Mouse (Mus musculus) T-helper 2 cell (primary cell): ENCODE results near the gene C2cd6.

Experiments
- in situ Hi-C: fragments of 300-600 bp; cut with MboI, MseI; formaldehyde crosslinking; loops from one replicate; pipeline ENCODE4 v1.15.1; 2025; ENCODE audit warnings: high pct_unique_total_duplicates

The C2cd6 gene

DNA sequence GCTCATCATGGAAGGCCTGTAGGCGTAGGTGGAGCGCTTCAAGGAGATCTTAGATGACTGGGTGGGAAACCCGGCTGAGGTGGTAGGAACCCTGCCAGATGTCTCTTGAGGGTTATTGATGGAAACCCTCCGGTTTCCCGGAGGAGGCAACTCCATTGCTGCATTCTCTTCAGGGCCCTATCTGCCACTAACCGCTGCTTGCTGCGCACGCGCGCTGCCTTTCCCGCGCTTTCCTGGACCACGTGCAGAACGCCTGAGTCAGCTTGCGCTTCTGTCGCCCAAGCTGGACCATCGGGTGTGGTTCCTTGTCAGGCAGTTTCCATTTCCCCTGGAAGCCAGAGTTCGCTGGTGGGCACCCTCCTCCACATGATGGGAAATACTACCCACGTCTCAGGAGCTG is at the start of gene C2cd6:
TSS of gene C2cd6 (minus strand) at position 196 of the 400 bp plus-strand sequence.
- in situ Hi-C loops, result no loop called here

DNA sequence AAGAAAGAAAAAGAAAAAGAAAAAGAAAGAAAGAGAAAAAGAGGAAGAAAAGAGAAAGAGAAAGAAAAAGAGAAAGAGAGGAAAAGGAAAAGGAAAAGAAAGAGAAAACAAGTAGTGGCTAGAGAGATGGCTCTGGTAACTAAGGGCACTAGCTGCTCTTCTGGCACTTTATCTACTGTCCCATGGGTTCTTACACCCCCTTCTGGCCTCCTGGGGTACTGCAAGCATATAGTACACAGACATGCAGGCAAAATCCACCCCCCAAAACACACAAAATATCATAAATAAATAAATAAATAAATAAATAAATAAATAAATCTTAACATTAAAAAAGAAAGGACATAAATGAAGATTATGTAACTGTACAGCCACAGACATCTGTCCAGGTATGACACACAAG is 48.1 kb upstream of the C2cd6 start:
- in situ Hi-C loops, result loop anchor here (5.0 kb wide), 1 partner anchor 126 kb away; no protein-coding TSS in a partner anchor

DNA sequence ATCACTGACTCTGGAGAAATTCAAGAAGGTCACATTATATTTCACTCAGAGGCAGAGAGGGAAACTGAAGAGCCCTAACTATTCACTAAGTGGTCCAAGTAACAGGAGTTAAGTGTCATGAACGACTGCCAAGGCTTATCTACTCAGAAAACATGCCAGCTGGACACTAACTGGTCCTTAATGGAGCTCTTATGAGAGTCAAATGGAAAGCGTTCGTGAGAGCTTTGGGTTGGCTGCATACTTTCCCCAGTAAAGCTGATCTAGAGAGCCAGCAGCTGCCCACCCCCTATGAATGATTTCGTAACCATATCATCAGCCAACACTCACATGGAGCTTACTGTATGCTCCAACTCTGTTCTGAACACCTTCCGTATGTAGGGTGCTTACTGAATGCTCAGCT is 39.7 kb upstream of the C2cd6 start:
- in situ Hi-C loops, result no loop called here

DNA sequence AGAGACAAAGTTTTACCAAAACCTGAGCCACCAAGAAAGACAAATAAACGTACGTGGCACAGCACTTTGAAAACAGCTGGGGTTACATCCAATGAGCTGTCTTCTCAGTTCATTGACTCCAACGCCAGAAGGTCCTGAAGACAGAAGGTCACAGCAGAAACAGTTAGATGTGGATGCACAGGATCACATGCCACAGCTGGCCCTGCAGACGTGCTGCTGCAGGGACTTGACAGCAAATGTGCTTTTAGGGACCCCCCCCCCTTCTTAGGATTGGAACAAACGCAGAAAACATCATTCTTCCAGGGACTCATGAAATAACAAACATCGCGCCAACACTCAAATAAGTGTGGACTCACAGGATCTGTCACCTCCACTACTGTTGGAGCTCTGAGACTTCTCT is 34.2 kb upstream of the C2cd6 start:
- in situ Hi-C loops, result no loop called here

DNA sequence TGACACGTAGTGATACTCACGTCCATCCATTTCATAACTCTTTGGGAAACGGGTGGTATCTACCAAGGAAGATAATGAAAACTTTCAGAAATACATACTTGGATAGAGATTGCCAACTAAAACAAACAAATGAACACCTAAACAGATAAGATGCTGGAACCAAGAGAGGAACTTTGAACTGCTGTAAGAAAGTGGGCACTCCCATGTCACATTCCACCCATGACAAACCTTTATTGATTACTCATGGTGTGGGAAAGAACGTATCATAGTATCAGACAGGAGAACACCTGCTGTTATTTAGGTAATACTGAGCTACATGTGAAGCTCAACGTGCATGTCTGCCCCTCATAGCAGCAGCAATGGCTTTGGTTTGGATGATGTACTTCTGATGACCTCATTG is 30.9 kb upstream of the C2cd6 start:
- in situ Hi-C loops, result no loop called here

DNA sequence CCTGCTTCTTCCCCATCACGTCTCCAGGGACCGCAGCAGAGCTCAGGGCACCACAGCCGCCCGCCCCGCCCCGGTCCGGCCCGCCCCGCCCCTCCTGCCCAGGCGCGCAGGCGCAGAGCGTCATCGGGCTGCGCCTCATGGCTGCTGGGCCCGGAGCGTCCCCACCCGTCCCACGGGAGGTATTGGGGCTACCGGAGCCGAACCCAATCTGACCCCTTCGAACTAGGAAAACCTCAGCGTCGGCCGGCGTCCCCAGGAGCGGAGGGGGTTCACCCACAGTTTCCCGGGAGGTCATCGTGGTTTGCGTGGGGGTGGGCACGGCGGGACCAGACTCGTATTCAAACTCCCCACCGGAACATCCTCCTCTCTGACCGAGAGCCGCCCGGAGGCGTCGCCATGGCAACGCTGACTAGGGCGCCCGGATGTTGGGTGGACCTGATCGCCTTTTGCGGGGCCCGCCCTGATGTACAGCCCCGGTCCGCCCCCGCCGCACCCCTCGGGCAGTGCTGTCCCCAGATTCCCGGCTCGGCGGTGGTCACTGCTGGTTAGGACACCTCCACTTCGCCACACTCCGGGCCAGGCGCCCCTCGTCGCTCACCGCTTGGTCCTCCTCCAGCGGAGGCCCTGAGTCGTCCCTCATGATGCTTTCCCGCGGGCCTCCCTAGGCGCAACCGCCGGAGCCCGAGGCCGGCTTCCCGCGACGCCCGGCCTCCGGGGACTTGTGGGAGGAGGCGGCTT is 25.2 kb upstream of the C2cd6 start, which contains the start of gene Tmem237:
TSS of gene Tmem237 (minus strand) at position 689 of the 738 bp plus-strand sequence.
- in situ Hi-C loops, result no loop called here

DNA sequence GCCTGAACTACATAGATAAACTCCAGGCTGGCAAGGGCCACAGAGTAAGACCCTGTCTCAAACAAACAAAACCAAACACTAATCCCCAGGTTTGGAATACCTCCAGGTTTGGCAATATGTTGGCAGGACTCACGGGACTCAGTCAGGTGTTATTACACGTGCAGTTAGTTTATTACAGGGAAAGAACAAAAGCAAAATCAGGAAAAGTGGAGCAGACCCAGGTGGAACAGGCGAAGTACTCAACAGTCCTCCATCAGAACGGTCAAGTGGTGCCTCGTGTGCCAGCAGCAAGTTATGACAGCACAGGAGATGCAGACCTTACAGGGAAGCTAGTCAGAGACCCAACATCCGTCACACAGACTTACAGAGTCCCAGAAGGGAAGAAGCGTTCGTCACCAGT is 15.8 kb upstream of the C2cd6 start:
- in situ Hi-C loops, result no loop called here

DNA sequence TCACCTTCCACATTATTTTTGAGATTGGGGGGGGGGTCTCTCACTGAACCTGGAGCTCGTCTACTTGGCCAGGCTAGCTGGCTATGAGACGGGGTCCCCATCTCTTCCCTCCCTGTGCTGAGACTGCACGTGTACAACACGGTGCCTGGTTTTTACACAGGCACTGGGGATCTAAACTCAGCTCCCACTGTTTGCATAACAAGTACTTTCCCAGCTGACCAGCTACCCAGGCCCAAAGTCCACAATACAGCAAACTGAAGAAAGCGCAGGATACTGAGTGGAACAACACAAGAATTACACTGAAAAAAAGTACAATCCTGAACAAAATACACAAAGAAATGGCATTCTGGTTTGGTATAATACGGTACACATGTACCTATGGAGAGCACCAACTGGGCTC is 7.4 kb upstream of the C2cd6 start:
- in situ Hi-C loops, result no loop called here

DNA sequence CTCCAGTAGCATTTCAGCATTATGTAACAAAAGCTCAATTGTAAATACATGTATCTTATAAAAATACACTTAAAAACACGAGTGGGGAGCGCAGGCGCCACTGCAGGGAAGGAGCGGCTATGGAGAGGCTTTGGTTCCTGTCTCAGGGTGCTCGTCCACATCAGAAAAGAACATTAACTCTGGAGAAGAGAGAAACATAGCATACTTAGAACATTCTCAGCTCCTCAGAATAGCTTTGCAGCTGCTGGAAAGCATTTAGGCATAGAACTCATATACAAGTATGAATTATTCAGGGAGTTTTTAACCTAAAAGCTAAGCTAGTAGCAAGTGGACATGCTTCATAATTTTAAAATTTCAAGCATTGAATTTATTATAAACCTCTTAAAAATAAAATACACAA is 6.3 kb upstream of the C2cd6 start:
- in situ Hi-C loops, result no loop called here

DNA sequence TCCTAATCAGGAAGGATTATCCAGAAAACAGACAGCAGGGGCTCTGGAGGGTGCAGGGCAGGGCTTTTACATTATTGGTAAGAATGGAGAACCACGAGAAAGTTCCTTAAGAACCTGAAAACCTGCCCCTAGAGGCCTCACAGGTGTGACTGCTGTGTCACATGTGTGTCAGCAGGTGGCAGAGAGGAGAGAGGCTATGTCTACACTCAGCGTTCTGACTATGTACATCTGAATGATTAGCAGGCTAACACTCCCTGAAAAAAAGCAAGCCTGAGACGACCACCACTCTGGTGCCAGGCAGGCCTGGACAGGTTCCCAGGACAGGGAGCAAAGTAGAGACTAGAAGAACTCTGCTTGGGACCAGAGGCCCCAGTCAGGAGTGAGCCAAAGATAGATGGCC is 23.8 kb downstream of the C2cd6 start:
- in situ Hi-C loops, result no loop called here

DNA sequence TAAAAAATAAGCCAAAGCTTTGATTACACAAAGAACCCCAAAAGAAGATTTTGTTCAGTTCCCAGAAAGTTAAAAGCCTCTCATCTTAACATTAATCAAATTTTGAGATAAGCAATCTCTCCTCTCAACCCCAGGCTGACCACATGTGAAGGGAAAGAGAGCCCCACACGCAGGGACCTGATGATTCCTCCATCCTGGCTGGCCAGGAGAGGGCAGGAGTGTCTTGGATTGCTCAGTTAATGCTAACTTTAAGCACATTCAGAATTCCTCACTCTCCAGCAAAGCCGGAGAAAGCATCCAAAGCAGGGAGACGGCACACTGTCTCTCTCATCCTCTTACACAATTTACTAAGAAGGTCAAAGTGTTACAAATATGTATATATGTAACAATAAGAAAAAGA is 26.7 kb downstream of the C2cd6 start:
- in situ Hi-C loops, result no loop called here

DNA sequence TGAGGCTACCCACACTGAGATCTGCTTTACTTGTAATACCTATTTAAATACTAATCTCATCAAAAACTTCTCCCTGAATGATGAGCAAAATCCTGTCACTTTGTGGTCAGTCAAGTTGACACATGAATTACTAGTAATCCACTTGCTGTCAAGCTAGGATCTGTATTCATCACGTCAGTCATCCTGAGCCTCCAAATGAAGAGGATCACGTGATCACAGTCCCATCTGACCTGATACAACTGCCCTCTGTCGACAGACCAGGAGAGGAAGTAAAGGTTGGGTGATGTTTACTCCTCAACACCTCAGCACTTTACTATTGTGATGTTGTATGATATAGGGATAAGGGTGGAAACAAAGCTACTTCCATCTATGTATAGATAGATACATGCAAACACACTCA is 31.0 kb downstream of the C2cd6 start:
- in situ Hi-C loops, result no loop called here

DNA sequence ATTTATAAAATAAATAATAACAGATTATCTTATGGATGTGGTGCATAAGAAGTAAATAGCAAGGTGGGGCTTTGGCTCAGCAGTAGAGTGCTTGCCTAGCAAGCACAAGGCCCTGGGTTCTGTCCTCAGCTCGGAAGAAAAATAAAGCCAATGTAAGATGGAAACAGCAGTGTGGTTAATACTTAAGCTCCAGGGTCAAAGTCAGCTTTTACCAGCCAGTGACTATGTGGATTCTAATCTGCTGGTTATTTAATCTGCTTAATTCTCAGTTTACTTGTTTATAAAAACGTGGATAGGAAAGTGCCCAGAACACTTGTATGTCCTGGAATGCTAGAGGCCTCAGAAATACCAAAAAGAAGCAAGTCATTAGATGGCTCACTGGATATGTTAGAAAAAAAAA is 37.7 kb downstream of the C2cd6 start:
- in situ Hi-C loops, result no loop called here

DNA sequence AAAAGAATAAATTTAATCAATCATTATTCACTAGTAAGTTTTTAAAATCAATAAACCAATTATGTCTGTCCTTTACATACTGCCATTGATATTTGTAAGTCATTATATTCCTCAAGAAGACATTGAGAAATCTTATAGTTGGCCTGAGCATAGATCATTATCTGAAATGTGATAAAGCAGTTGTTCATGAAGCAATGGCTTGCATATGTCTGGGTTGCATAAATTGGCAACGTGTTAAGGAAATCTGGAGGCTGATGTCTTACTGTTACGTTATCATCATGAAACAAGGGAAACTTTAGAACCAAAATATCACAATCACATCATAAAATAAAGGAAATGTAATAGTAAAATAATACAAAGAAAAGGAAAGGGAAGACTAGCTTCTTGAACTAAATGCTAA is 43.4 kb downstream of the C2cd6 start:
- in situ Hi-C loops, result no loop called here

DNA sequence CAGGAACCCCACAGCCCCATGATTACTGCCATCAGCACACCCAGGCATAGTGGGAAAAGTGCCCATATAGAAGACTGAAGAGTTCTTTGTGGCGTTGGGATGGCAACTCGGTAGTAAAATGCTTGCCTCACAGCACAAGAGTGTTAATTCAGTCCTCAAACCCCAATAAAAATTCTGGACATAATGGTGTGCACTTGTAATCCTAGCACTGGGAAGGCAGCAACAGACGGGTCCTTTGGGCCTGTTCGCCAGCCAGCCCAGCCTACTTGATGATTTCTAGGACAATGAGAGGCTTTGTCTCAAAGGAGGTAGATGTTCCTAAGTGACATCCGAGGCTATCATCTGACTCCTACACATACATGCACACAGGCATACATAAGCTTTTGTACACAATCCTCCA is 57.0 kb downstream of the C2cd6 start:
- in situ Hi-C loops, result no loop called here

DNA sequence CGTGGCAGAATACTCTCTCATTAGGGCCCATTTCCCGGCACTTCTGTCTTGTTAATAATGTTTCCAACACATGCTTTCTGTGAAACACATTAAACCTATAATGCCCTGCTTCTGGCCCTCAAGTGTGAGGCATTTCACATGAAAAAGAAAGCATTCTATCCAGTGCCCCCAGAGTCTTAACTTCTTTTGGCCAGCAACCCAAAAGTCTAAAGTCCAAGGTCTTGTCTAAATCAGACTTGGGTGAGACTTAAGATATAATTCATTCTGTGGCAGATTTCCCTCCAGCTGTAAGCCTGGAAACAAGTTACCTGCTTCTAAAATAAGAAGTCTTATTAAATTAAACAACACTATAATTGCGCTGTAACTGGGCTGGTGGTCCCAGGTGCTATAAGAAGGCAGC is 73.1 kb downstream of the C2cd6 start:
- in situ Hi-C loops, result no loop called here

DNA sequence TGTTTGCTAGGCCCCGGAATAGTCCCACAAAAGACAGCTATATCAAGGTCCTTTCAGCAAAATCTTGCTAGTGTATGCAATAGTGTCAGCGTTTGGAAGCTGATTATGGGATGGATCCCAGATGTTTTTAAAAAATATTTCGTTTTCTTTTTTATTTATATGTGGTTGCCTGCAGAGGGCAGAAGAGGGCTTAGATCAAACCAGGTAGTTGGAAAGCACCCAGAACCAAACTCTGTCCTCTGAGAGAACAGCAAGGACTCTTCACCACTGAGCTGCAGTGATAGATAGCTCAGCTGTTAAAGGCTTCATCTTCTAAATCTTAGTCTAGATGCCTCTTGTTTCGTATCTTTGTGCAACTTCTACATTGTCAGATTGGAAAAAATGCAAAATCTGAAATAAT is 85.5 kb downstream of the C2cd6 start:
- in situ Hi-C loops, result loop anchor here (5.0 kb wide), 1 partner anchor 78 kb away; no protein-coding TSS in a partner anchor
